Mouse (Mus musculus) testis, adult 2 months (tissue): ENCODE measurements at regions not wholly inside any gene's neighbourhood (a gene's known extent, or its start where the extent isn't known, plus 50 kb on each side); places are given as distances from the start of the nearest gene placed in this dataset.

Source experiments
- CTCF ChIP-seq: fragments of 200-500 bp; IDR thresholded peaks from 2 replicates; pipeline ENCODE4 v1.5.1; 2012; ENCODE audit warnings: low read depth, mild to moderate bottlenecking, inconsistent platforms, low read length, moderate library complexity; ENCODE audit not compliant: control insufficient read depth, insufficient read depth, insufficient replicate concordance
- POLR2A ChIP-seq: fragments of 200-500 bp; IDR thresholded peaks from 2 replicates; pipeline ENCODE4 v1.6.1; 2012; ENCODE audit warnings: low read depth, mild to moderate bottlenecking, inconsistent platforms, low read length, moderate library complexity; ENCODE audit not compliant: control insufficient read depth

DNA sequence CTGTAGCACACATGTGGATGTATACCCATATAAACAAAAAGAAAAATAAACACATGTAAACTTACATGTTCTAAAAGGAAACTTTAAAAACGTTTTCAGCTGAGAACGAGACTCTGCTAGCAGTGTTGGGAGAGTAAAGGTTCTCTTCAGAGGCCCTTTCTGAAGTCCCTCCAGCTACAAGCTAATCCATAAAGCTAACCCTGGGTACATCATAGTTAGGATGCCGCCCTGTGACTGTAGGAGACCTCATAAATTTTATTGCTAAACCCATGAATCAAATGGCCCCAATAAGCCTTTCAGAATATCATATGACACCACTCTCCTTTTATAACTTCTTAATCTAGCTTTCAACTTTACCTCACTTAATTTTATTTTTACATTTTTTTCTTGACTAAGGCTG, 112.2 kb downstream of the Nfkbiz start:
- TF ChIP-seq CTCF, result no peak
- TF ChIP-seq POLR2A, result no peak
